Mouse (Mus musculus): ENCODE results near the gene Sema4b. TPM values are rescaled to one million over a fixed set of nuclear protein-coding genes. Genes with fewer than 3 reads are reported as not detected.

Gene Sema4b
- polyA plus RNA-seq, 1 experiment from 2014 or later, result 25.7 TPM

- H3K36me3 ChIP-seq (ENCODE audit: control insufficient read depth, insufficient read depth, low read length), result peaks cover 3% of the 10 kb centered on the region; the same call in 1 of the 2 replicates
- WGBS, result 70% methylated on average over 9 of the region's 9 CpGs
- no peak overlapping the region for H3K9ac ChIP-seq (replicated peaks; ENCODE audit: low read depth, low read length)
- H3K4me2 ChIP-seq (ENCODE audit: low read depth, low read length), result peak overlapping the region; percentile 64
- H3K9me3 ChIP-seq (ENCODE audit: control insufficient read depth, low read length), result no peaks in the 10 kb centered on the region
- peaks cover 13% of the 10 kb centered on the region for H3K4me1 ChIP-seq (ENCODE audit: control insufficient read depth, insufficient read depth, low read length)
- no peaks in the 10 kb centered on the region for H3K27me3 ChIP-seq (ENCODE audit: control insufficient read depth, insufficient read depth, low read length)
- no peak for ATAC-seq (ENCODE audit: low read depth)
- no peak overlapping the region; the same call in 1 of the 2 replicates for H3K4me3 ChIP-seq (ENCODE audit: low read depth, low read length)
- H3K27ac ChIP-seq (ENCODE audit: low read depth, low read length), result no peak overlapping the region
Measured at GRCm38 (mm10) chr7:80233799-80234198, 47.2 kb downstream of the Sema4b start.

- H3K9ac ChIP-seq (replicated peaks; ENCODE audit: low read depth, low read length), result no peak overlapping the region
- ATAC-seq (ENCODE audit: low read depth), result no peak
- H3K4me1 ChIP-seq (ENCODE audit: control insufficient read depth, insufficient read depth, low read length), result peaks cover 6% of the 10 kb centered on the region; the same call in 1 of the 2 replicates
- H3K27me3 ChIP-seq (ENCODE audit: control insufficient read depth, insufficient read depth, low read length), result no peaks in the 10 kb centered on the region
- no peaks in the 10 kb centered on the region for H3K9me3 ChIP-seq (ENCODE audit: control insufficient read depth, low read length)
- peaks cover 14% of the 10 kb centered on the region; the same call in 1 of the 2 replicates for H3K36me3 ChIP-seq (ENCODE audit: control insufficient read depth, insufficient read depth, low read length)
- H3K4me2 ChIP-seq (ENCODE audit: low read depth, low read length), result no peak overlapping the region
- no peak overlapping the region for H3K27ac ChIP-seq (ENCODE audit: low read depth, low read length)
- no peak overlapping the region for H3K4me3 ChIP-seq (ENCODE audit: low read depth, low read length)
- WGBS, result 88% methylated on average over 10 of the region's 10 CpGs
Measured at GRCm38 (mm10) chr7:80238542-80238941, 51.9 kb downstream of the Sema4b start.

DNA sequence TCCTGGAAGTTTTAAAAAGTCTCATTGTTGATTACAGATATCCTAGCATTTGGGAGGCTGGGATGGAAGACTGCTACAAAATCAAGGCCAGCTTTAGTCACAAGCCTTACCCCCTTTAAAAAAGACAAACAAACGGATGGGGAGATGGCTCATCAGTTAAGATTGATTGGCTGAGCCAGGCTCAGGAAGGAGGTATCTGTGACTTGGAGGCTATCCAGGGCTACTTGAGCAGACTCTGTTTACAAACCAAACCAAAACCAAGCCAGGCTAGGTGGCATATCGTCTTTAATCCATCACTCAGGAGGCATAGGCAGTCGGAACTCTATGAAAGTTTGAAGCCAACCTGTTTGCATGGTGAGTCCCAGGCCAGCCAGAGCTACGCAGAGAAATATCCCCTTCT lies 55.0 kb downstream of the Sema4b start:
- H3K36me3 ChIP-seq (ENCODE audit: control insufficient read depth, insufficient read depth, low read length), result peaks cover 14% of the 10 kb centered on the region; the same call in 1 of the 2 replicates
- H3K27ac ChIP-seq (ENCODE audit: low read depth, low read length), result no peak overlapping the region
- no peak overlapping the region for H3K4me2 ChIP-seq (ENCODE audit: low read depth, low read length)
- H3K9ac ChIP-seq (replicated peaks; ENCODE audit: low read depth, low read length), result no peak overlapping the region
- 88% methylated on average over 4 of the region's 4 CpGs for WGBS
- no peaks in the 10 kb centered on the region for H3K27me3 ChIP-seq (ENCODE audit: control insufficient read depth, insufficient read depth, low read length)
- no peak overlapping the region for H3K4me3 ChIP-seq (ENCODE audit: low read depth, low read length)
- no peak for ATAC-seq (ENCODE audit: low read depth)
- no peaks in the 10 kb centered on the region for H3K4me1 ChIP-seq (ENCODE audit: control insufficient read depth, insufficient read depth, low read length)
- H3K9me3 ChIP-seq (ENCODE audit: control insufficient read depth, low read length), result no peaks in the 10 kb centered on the region

- WGBS, result 95% methylated on average over 4 of the region's 4 CpGs
- H3K9ac ChIP-seq (replicated peaks; ENCODE audit: low read depth, low read length), result no peak overlapping the region
- no peaks in the 10 kb centered on the region for H3K4me1 ChIP-seq (ENCODE audit: control insufficient read depth, insufficient read depth, low read length)
- no peaks in the 10 kb centered on the region for H3K27me3 ChIP-seq (ENCODE audit: control insufficient read depth, insufficient read depth, low read length)
- H3K4me3 ChIP-seq (ENCODE audit: low read depth, low read length), result no peak overlapping the region
- H3K36me3 ChIP-seq (ENCODE audit: control insufficient read depth, insufficient read depth, low read length), result peaks cover 4% of the 10 kb centered on the region; the same call in 1 of the 2 replicates
- H3K4me2 ChIP-seq (ENCODE audit: low read depth, low read length), result no peak overlapping the region
- no peaks in the 10 kb centered on the region for H3K9me3 ChIP-seq (ENCODE audit: control insufficient read depth, low read length)
- no peak overlapping the region for H3K27ac ChIP-seq (ENCODE audit: low read depth, low read length)
- ATAC-seq (ENCODE audit: low read depth), result no peak
Measured at GRCm38 (mm10) chr7:80244851-80245250, 58.2 kb downstream of the Sema4b start.

- under 1% methylated on average over 48 of the region's 48 CpGs for WGBS
- H3K4me1 ChIP-seq (ENCODE audit: control insufficient read depth, insufficient read depth, low read length), result no peaks in the 10 kb centered on the region
- ATAC-seq (ENCODE audit: low read depth), result peak; percentile 98
Measured at GRCm38 (mm10) chr7:80246148-80246721, 59.6 kb downstream of the Sema4b start, which contains the start of gene Ttll13. TSS of gene Ttll13 (plus strand) at chr7:80246376.

GRCm38 (mm10) chr7:80246859-80247258 lies 60.2 kb downstream of the Sema4b start:
- no peak overlapping the region for H3K27ac ChIP-seq (ENCODE audit: low read depth, low read length)
- H3K9me3 ChIP-seq (ENCODE audit: control insufficient read depth, low read length), result no peaks in the 10 kb centered on the region
- H3K9ac ChIP-seq (replicated peaks; ENCODE audit: low read depth, low read length), result no peak overlapping the region
- H3K27me3 ChIP-seq (ENCODE audit: control insufficient read depth, insufficient read depth, low read length), result no peaks in the 10 kb centered on the region
- H3K4me3 ChIP-seq (ENCODE audit: low read depth, low read length), result peak overlapping the region; percentile 60
- no peak for ATAC-seq (ENCODE audit: low read depth)
- 64% methylated on average over 7 of the region's 7 CpGs for WGBS
- no peaks in the 10 kb centered on the region for H3K36me3 ChIP-seq (ENCODE audit: control insufficient read depth, insufficient read depth, low read length)
- H3K4me2 ChIP-seq (ENCODE audit: low read depth, low read length), result peak overlapping the region; percentile 56
- H3K4me1 ChIP-seq (ENCODE audit: control insufficient read depth, insufficient read depth, low read length), result no peaks in the 10 kb centered on the region

More at GRCm38 (mm10) chr7:80246148-80246721, 59.6 kb downstream of the Sema4b start, which contains the start of gene Ttll13:
- peak within 1 kb of the TSS; percentile 60 for H3K4me3 ChIP-seq (ENCODE audit: low read depth, low read length)
- H3K4me2 ChIP-seq (ENCODE audit: low read depth, low read length), result peak within 1 kb of the TSS; percentile 56
- peak within 1 kb of the TSS; percentile 63 for H3K9ac ChIP-seq (replicated peaks; ENCODE audit: low read depth, low read length)
- no peaks in the 10 kb centered on the region for H3K27me3 ChIP-seq (ENCODE audit: control insufficient read depth, insufficient read depth, low read length)
- no peaks in the 10 kb centered on the region for H3K9me3 ChIP-seq (ENCODE audit: control insufficient read depth, low read length)
- H3K36me3 ChIP-seq (ENCODE audit: control insufficient read depth, insufficient read depth, low read length), result no peaks in the 10 kb centered on the region
- H3K27ac ChIP-seq (ENCODE audit: low read depth, low read length), result peak within 1 kb of the TSS; percentile 87

- Histone ChIP-seq H3K4me1 (ENCODE audit: control insufficient read depth, insufficient read depth, low read length) (no peaks in the 10 kb centered on the region), H3K4me2 (ENCODE audit: low read depth, low read length) (no peak overlapping the region), H3K27ac (ENCODE audit: low read depth, low read length) (no peak overlapping the region), H3K9ac (replicated peaks; ENCODE audit: low read depth, low read length) (no peak overlapping the region), H3K27me3 (ENCODE audit: control insufficient read depth, insufficient read depth, low read length) (no peaks in the 10 kb centered on the region), H3K36me3 (ENCODE audit: control insufficient read depth, insufficient read depth, low read length) (no peaks in the 10 kb centered on the region), H3K9me3 (ENCODE audit: control insufficient read depth, low read length) (no peaks in the 10 kb centered on the region), H3K4me3 (ENCODE audit: low read depth, low read length) (no peak overlapping the region)
- WGBS, result 75% methylated on average over 7 of the region's 7 CpGs
- no peak for ATAC-seq (ENCODE audit: low read depth)
Measured at GRCm38 (mm10) chr7:80252437-80252836, 65.8 kb downstream of the Sema4b start.

GRCm38 (mm10) chr7:80252886-80253285 lies 66.2 kb downstream of the Sema4b start:
- H3K27me3 ChIP-seq (ENCODE audit: control insufficient read depth, insufficient read depth, low read length), result no peaks in the 10 kb centered on the region
- no peaks in the 10 kb centered on the region for H3K36me3 ChIP-seq (ENCODE audit: control insufficient read depth, insufficient read depth, low read length)
- no peak for ATAC-seq (ENCODE audit: low read depth)
- H3K4me2 ChIP-seq (ENCODE audit: low read depth, low read length), result no peak overlapping the region
- H3K27ac ChIP-seq (ENCODE audit: low read depth, low read length), result no peak overlapping the region
- no peak overlapping the region for H3K9ac ChIP-seq (replicated peaks; ENCODE audit: low read depth, low read length)
- WGBS, result 87% methylated on average over 11 of the region's 11 CpGs
- H3K4me1 ChIP-seq (ENCODE audit: control insufficient read depth, insufficient read depth, low read length), result no peaks in the 10 kb centered on the region
- H3K4me3 ChIP-seq (ENCODE audit: low read depth, low read length), result no peak overlapping the region
- no peaks in the 10 kb centered on the region for H3K9me3 ChIP-seq (ENCODE audit: control insufficient read depth, low read length)

- H3K4me3 ChIP-seq (ENCODE audit: low read depth, low read length), result no peak overlapping the region
Measured at GRCm38 (mm10) chr7:80255981-80256380, 69.3 kb downstream of the Sema4b start.

More at GRCm38 (mm10) chr7:80255981-80256380, 69.3 kb downstream of the Sema4b start:
- Histone ChIP-seq H3K9ac (replicated peaks; ENCODE audit: low read depth, low read length) (no peak overlapping the region), H3K4me2 (ENCODE audit: low read depth, low read length) (no peak overlapping the region), H3K27ac (ENCODE audit: low read depth, low read length) (no peak overlapping the region), H3K27me3 (ENCODE audit: control insufficient read depth, insufficient read depth, low read length) (peaks cover 4% of the 10 kb centered on the region; the same call in 1 of the 2 replicates), H3K9me3 (ENCODE audit: control insufficient read depth, low read length) (no peaks in the 10 kb centered on the region), H3K36me3 (ENCODE audit: control insufficient read depth, insufficient read depth, low read length) (no peaks in the 10 kb centered on the region), H3K4me1 (ENCODE audit: control insufficient read depth, insufficient read depth, low read length) (no peaks in the 10 kb centered on the region)
- ATAC-seq (ENCODE audit: low read depth), result no peak
- WGBS, result 77% methylated on average over 2 of the region's 2 CpGs
